Mouse (Mus musculus) brain, embryonic 14.5 days (tissue): ENCODE measurements around the gene Gga2. TPM values are rescaled to one million over a fixed set of nuclear protein-coding genes. Genes with fewer than 3 reads are reported as not detected.
A peak's percentile ranks its signal among the peaks of the same experiment; 100 is the strongest.

Experiments used
- DNase-seq: peaks from one replicate; pipeline ENCODE4 v3.0.0-alpha.2; 2011; ENCODE audit warnings: low read depth
- CTCF ChIP-seq: fragments of 200-500 bp; IDR thresholded peaks from 2 replicates; pipeline ENCODE4 v1.5.1; 2012; ENCODE audit warnings: inconsistent platforms, mild to moderate bottlenecking, moderate library complexity, borderline replicate concordance; ENCODE audit not compliant: insufficient read depth, insufficient read length; ENCODE audit errors: extremely low read depth
- POLR2A ChIP-seq: fragments of 200-500 bp; IDR thresholded peaks from 2 replicates; pipeline ENCODE4 v1.6.1; 2012; ENCODE audit warnings: mild to moderate bottlenecking, inconsistent platforms, borderline replicate concordance; ENCODE audit not compliant: poor library complexity, insufficient read depth, insufficient read length, severe bottlenecking; ENCODE audit errors: extremely low read depth
- polyA plus RNA-seq: library from polyadenylated mRNA; depleted of rRNA; stranded (reverse); fragments of >200 nt; gene quantifications from 2 replicates; pipeline ENCODE4 v1.2.3, GENCODE M21; 2012

Gga2 gene
- polyA plus RNA-seq, 1 experiment, result 83.7 TPM

- peak; percentile 98 for DNase-seq
- no peak for TF ChIP-seq CTCF
- TF ChIP-seq POLR2A, result peak; percentile 64; the same call in 1 of the 2 replicates
These were observed 39.6 kb downstream of the Gga2 start, which contains the start of gene Cog7 for GRCm38 (mm10) chr7:121981307-121981871. Gene Cog7 (minus strand): TSS chr7:121981711.

- no peak for TF ChIP-seq POLR2A
- TF ChIP-seq CTCF, result peak; percentile 82
- peak; percentile 78 for DNase-seq
These were observed 46.0 kb downstream of the Gga2 start for GRCm38 (mm10) chr7:121975031-121975430.

GRCm38 (mm10) chr7:121971698-121972097 is 49.3 kb downstream of the Gga2 start:
- no peak for DNase-seq
- TF ChIP-seq POLR2A (no peak), CTCF (no peak)

GRCm38 (mm10) chr7:121970250-121970649 is 50.8 kb downstream of the Gga2 start:
- DNase-seq, result no peak
- TF ChIP-seq CTCF, result no peak
- TF ChIP-seq POLR2A, result no peak

GRCm38 (mm10) chr7:121968816-121969215 is 52.2 kb downstream of the Gga2 start:
- DNase-seq, result no peak
- TF ChIP-seq CTCF, result no peak
- TF ChIP-seq POLR2A, result no peak

GRCm38 (mm10) chr7:121968242-121968641 is 52.8 kb downstream of the Gga2 start:
- no peak for TF ChIP-seq CTCF
- TF ChIP-seq POLR2A, result no peak
- no peak for DNase-seq

GRCm38 (mm10) chr7:121966169-121966568 is 54.9 kb downstream of the Gga2 start:
- no peak for TF ChIP-seq POLR2A
- DNase-seq, result no peak

- TF ChIP-seq CTCF (peak; percentile 60; the same call in 1 of the 2 replicates), POLR2A (no peak)
- peak; percentile 81 for DNase-seq
These were observed 57.1 kb downstream of the Gga2 start for GRCm38 (mm10) chr7:121963883-121964398.

GRCm38 (mm10) chr7:121962571-121962959 is 58.5 kb downstream of the Gga2 start:
- TF ChIP-seq CTCF, result no peak
- no peak for TF ChIP-seq POLR2A
- no peak for DNase-seq

GRCm38 (mm10) chr7:121961913-121962570 is 59.0 kb downstream of the Gga2 start:
- TF ChIP-seq POLR2A, result no peak
- no peak for DNase-seq

- DNase-seq, result no peak
- TF ChIP-seq POLR2A (no peak), CTCF (no peak)
These were observed 65.2 kb downstream of the Gga2 start for GRCm38 (mm10) chr7:121955802-121956201.
